Mouse (Mus musculus): ENCODE results near the gene Cog7.

DNA sequence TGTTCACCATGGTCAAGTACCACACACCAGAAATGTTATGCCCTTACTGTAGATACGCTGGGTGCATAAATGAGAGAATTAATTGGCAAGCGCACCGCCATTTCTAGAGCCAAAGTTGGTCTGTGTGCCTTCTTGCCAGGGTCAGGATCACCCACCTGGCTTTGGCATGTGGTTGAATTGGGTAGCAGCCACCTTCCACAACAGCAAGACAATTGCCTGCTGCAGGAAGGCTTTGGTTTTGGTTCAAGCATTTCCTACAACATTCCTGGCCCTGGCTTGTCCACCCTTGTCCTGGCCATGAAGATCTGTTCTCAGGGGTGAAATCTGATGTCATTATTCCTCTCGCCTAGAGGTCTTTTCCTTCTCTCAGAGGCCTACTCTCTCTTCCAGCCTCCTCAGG, 30.9 kb upstream of the Cog7 start:
- TF ChIP-seq CTCF (IDR thresholded peaks at IDR 0.05; ENCODE audit: control insufficient read depth, insufficient read depth, insufficient read length) (no peak), CEBPB (IDR thresholded peaks at IDR 0.05; ENCODE audit: low read depth) (no peak), MAX (IDR thresholded peaks at IDR 0.05) (no peak)

All from C2C12 (cell line).